Mouse (Mus musculus) NIH3T3 (cell line): ENCODE measurements at regions not wholly inside any gene's neighbourhood (a gene's known extent, or its start where the extent isn't known, plus 50 kb on each side); places are given as distances from the start of the nearest gene placed in this dataset.

Experiments used
- DNase-seq: peaks from one replicate; pipeline ENCODE4 v3.0.0-alpha.2; 2012; ENCODE audit warnings: low read depth

GRCm38 (mm10) chr10:21482659-21483058 is 105.6 kb downstream of the Aldh8a1 start:
- no peak for DNase-seq

- DNase-seq = no peak
Observed at GRCm38 (mm10) chr10:21483373-21483772, 106.3 kb downstream of the Aldh8a1 start.

- no peak for DNase-seq
Observed at GRCm38 (mm10) chr10:21488374-21488930, 104.5 kb upstream of the 1700020N01Rik start.

DNA sequence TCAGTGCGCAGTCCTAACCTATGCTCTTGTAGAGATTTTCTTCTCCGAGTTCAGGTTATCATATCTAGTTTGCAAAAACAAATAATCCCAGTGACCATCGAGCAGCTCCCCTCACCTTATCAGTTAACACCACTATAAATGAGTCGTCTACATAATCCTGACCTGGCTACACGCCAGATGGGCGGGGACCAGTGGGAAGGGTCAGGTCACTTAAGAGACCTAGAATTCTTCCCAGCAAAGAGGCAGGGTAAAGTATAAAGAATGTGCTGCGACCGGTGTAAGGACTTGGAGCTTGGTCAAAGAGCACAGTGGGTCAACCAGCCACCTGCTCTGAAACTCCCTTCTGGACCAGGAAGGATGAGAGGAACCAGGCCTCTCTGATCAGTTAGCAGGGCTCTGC is 102.0 kb upstream of the 1700020N01Rik start:
- no peak for DNase-seq

- no peak for DNase-seq
Observed at GRCm38 (mm10) chr10:21492254-21492894, 100.6 kb upstream of the 1700020N01Rik start.

DNA sequence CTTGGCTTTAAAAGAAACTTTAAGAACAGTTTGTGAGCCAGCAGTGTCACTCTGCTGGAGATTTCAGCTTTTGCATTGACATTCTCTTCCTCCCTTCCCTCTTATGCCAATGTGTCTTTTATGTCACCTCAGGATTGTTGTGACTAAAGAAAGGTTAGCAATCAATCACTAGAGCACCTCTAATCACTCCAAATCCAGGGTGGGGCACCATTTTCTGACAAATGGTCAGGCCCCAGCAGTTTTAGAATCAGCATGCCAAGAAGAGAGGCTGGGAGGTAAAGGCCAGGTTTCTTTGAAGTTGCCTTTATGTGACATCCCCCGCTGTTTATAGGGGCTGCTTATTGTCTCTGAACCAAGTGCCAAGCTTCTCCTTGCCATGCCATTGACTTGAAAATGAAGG is 98.4 kb upstream of the 1700020N01Rik start:
- DNase-seq = no peak

- DNase-seq = peak; percentile 52
Observed at GRCm38 (mm10) chr10:21497110-21497509, 95.8 kb upstream of the 1700020N01Rik start.

- DNase-seq = no peak
Observed at GRCm38 (mm10) chr10:21498143-21498542, 94.8 kb upstream of the 1700020N01Rik start.

- no peak for DNase-seq
Observed at GRCm38 (mm10) chr10:21501658-21502057, 91.3 kb upstream of the 1700020N01Rik start.

- DNase-seq = peak; percentile 21
Observed at GRCm38 (mm10) chr10:21504431-21504830, 88.5 kb upstream of the 1700020N01Rik start.

- DNase-seq = no peak
Observed at GRCm38 (mm10) chr10:21511386-21511785, 81.6 kb upstream of the 1700020N01Rik start.

- DNase-seq = no peak
Observed at GRCm38 (mm10) chr10:21512486-21512885, 80.5 kb upstream of the 1700020N01Rik start.

GRCm38 (mm10) chr10:21517721-21518120 is 75.2 kb upstream of the 1700020N01Rik start:
- no peak for DNase-seq

GRCm38 (mm10) chr10:21520854-21521253 is 72.1 kb upstream of the 1700020N01Rik start:
- no peak for DNase-seq

GRCm38 (mm10) chr10:21525555-21525954 is 67.4 kb upstream of the 1700020N01Rik start:
- DNase-seq = no peak

DNA sequence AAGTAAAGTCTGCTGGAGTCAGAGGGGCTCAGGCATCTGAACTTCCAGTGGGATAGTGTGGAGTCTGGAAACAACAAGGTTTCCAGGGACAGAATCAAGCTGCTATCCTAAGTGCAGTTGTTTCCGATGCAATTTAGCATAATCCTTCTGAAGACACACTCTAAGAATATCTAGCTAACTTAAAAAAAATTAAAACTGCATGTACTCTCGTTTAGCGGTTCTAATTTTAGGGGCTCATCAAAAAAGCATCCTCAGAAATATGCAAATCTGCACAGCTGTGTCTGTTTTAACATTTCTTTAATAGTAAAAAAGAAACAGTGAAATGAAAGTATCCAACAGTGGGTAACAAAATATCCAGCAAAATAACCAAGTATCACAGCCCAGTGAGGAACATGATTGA is 64.5 kb upstream of the 1700020N01Rik start:
- DNase-seq = no peak

GRCm38 (mm10) chr10:21529098-21529749 is 63.7 kb upstream of the 1700020N01Rik start:
- no peak for DNase-seq

DNA sequence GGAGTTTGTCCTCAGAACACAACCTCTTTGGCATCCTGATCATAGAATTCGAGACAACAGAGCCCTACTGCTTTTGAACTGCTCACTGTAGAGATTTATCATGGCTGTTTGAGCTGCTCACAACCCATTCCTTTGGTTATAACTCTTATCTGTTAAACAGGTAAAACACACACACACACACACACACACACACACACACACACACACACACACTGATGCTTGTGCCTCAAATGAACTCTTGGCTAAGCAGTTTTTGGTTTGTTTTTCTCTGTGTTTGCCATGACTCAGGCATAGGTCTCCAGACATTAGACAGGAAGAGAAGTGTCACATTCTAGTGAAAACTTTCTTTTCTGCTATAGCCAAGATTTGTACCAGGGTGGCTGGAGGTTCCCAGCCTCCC is 60.8 kb upstream of the 1700020N01Rik start:
- peak; percentile 33 for DNase-seq

GRCm38 (mm10) chr10:21535631-21536030 is 57.3 kb upstream of the 1700020N01Rik start:
- no peak for DNase-seq

DNA sequence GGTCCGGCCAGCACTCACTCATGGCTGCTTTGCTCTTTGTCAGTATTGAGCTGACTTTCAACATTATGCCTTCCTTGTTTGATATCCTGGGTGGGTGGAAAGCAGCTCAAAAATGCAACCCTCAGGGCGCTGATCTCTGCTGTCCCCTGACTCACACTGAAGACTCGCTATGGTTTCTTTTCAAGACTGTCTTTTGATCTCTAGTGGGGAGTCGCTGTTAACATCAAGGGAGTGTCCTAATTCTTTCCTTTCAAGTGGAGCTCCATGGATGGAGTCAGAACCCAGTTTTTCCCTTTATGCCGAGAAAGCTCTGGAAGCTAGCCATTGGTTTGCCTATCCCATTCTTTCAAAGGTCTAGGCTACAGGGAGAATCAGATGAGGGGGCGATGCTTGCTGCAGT is 54.5 kb upstream of the 1700020N01Rik start:
- DNase-seq = no peak
